Mouse (Mus musculus) left cerebral cortex, postnatal 36 days (tissue): Measurements from ENCODE around the gene Pms2. TPM values are rescaled to one million over a fixed set of nuclear protein-coding genes. Genes with fewer than 3 reads are reported as not detected.

ENCODE experiments used
- DNase-seq, 2 experiments: peaks; one replicate each; pipeline ENCODE4 v3.0.0; 2021 to 2022; ENCODE audit warnings: low spot score in 2 of 2, mixed read lengths in 1 of 2
- intact Hi-C: fragments of 180-260 bp; cut with DNase I; formaldehyde crosslinking; loops from one replicate; pipeline ENCODE4 v1.15.1; 2025
- total RNA-seq, 2 experiments: library from RNA; stranded (reverse); gene quantifications; 2 replicates each; pipeline ENCODE4 v1.2.3; 2021

Gene Pms2
- total RNA-seq, result 10 to 100 TPM; 17.4 to 18.1 TPM

DNA sequence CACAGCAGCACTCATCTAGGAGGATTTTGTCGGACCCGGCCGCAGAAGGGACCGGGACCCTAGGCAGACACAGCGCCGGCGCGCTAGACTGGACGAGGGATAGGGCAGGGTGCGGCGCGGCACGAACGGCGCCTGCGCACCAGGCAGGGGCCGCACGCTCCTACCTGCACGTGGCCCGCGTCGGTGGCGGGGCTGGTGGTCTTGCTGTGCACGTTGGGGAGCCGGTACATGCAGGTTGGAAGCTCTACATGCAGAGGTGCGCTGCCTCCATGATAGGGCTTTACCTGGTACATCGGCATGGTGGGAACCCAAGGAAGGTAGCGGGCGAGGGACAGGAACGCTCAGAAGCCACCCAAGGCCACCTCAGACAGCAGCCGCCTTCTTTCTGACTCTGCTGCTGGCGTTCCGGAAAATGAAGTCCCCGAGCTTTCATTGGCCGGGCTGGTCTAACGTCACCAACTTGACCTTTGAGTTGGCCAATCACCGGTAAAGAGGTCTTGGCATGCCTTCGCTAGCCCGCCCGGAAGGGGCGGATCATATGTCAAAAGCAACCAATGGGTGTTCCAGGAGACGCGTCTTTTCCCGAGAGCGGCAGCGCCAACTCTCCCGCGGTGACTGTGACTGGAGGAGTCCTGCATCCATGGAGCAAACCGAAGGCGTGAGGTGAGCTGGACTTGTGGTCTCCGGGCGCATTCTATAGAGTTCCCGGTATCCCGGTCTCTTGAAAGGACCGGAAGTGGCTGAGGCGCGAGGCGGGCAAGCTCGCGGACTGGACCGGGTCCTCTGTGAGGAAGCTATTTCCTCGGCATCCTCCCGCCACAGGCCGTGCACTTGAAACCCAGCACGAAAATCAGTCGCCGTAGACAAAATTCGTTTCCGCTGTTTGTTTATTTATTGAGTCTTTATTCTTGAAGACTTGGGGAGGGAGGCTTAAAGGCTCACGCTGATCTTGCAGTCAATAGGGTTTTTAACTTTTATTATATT, at the start of gene Pms2, which contains the start of gene Aimp2:
TSS of gene Pms2 (plus strand) at position 548 of the 984 bp plus-strand sequence.
TSS of gene Aimp2 (minus strand) at position 431 of the 984 bp plus-strand sequence.
- intact Hi-C loops, result no loop called here
- DNase-seq, result peak; percentile 96 to 97

- no peak for DNase-seq
- intact Hi-C loops, result no loop called here
Measured at GRCm38 (mm10) chr5:143871547-143872169, 38.1 kb upstream of the Pms2 start.

- intact Hi-C loops, result no loop called here
- DNase-seq, result no peak
Measured at GRCm38 (mm10) chr5:143874571-143874970, 35.2 kb upstream of the Pms2 start.

DNA sequence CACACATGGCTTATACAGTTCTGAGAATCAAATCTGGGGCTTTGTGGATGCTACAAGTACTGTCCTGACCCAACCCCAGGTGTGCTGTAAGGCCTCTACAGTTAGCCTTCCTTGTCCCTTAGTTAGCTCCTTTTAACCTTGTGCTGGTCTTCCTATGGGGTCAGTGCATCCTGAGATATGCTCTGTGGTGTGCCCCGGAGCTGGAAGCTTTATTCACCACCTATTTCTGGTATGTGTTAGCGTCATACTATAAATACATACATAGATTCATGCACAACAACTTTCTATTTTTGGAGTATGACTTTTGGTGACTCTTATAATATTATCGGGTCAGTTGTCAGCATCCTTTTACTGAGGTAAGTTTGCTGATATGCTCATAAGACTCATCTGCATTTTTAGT, 24.5 kb upstream of the Pms2 start:
- intact Hi-C loops, result no loop called here
- no peak for DNase-seq

DNA sequence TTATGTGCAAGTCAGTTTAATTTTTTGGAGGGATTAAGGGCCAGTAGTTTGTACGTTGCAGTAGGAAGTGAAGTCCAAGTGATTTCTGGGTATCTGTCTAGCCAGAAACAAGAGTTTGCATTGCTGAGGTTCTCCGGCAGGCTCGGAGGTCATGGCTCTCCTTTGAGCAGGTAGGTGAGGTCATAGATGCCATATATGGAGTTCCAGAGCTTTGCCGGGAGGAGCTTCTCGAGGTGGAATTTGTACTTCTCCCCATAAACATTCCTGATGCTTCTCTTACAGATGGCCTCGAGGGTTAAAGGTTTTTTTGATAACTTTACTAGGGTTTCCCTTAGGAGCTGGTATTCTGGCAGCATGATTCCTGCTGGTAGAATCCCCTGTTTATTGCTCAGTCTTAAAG, 19.0 kb upstream of the Pms2 start:
- no peak for DNase-seq
- intact Hi-C loops, result no loop called here

GRCm38 (mm10) chr5:143892255-143892886, 17.4 kb upstream of the Pms2 start:
- intact Hi-C loops, result no loop called here
- DNase-seq, result no peak

DNA sequence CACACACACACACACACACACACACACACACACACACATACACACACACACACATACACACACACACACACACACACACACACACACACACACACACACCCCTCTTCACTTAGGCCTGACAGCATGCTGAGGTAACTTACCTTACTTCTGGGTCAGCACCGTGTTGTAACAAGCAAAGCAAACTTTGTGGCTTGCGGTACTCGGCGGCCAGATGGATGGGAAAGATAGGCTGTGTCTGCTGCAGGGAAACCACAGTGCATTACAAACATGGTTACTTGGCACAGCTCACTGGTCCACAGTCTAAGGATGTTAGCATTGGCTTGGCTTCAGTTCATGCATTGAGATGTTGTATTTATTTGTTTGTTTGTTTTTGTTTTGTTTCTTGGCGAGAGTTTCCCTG, 16.4 kb upstream of the Pms2 start:
- no peak for DNase-seq
- intact Hi-C loops, result no loop called here

GRCm38 (mm10) chr5:143897635-143898330, 12.0 kb upstream of the Pms2 start, which contains the start of gene Ankrd61:
Ankrd61 (minus strand) TSS chr5:143897685.
- no peak for DNase-seq
- intact Hi-C loops, result no loop called here

- intact Hi-C loops, result no loop called here
- DNase-seq, result no peak
Measured at GRCm38 (mm10) chr5:143902111-143902510, 7.7 kb upstream of the Pms2 start.

GRCm38 (mm10) chr5:143903813-143904212, 6.0 kb upstream of the Pms2 start:
- DNase-seq, result no peak
- intact Hi-C loops, result no loop called here

DNA sequence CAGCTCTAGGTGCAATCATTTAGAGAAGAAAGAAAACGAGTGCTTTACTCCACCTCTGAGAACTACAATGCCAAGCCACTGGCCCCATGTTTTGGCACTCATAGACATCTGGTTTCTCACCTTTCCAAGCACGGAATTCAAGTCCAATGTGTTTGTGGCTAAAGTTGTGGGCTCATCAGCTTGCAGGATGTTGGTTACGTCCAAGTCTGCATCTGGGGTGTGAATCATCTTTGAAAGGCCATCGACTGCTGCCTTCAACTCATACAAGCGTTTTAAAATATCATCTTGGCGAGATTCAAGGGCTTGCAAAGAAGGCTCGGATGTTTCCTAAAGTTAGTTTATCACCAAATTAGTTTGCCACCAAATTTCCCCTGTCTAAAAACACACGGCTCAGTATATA, 3.3 kb upstream of the Pms2 start:
- DNase-seq, result no peak
- intact Hi-C loops, result no loop called here

GRCm38 (mm10) chr5:143908926-143909325, 838 bp upstream of the Pms2 start:
- DNase-seq, result no peak
- intact Hi-C loops, result no loop called here

DNA sequence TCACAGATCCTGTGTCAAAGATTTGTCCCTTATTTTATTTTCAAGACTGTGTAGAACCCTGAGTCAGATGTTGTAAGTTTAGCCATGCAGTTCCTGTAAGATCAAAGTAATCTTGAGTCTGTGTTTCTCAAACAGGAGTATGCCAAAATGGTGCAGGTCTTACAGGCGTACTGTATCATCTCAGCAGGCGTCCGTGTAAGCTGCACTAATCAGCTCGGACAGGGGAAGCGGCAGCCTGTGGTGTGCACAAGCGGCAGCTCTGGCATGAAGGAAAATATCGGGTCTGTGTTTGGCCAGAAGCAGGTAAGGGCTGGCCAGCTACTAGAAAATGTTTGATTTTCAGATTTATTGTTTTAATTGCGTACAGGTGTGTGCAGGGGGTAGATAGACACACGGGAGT, 6.5 kb downstream of the Pms2 start:
- intact Hi-C loops, result no loop called here
- DNase-seq, result no peak

GRCm38 (mm10) chr5:143917418-143917817, 7.7 kb downstream of the Pms2 start:
- no peak for DNase-seq
- intact Hi-C loops, result no loop called here

- intact Hi-C loops, result no loop called here
- no peak for DNase-seq
Measured at GRCm38 (mm10) chr5:143918120-143918519, 8.4 kb downstream of the Pms2 start.

GRCm38 (mm10) chr5:143924781-143925452, 15.2 kb downstream of the Pms2 start:
- DNase-seq, result no peak
- intact Hi-C loops, result no loop called here

DNA sequence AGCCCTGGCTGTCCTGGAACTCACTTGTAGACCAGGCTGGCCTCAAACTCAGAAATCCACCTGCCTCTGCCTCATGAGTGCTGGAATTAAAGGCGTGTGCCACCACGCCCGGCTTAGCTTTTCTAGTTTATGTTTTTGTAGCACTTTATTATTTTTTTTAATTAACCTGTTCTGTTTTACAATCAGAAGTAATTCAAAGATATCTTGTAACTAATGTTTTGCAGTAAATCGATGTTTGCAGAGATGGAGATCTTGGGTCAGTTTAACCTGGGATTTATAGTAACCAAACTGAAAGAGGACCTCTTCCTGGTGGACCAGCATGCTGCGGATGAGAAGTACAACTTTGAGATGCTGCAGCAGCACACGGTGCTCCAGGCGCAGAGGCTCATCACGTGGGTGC, 18.1 kb downstream of the Pms2 start, which contains the start of gene Gm42421:
TSS of gene Gm42421 (plus strand) at position 301 of the 400 bp plus-strand sequence.
- intact Hi-C loops, result no loop called here
- DNase-seq, result no peak

DNA sequence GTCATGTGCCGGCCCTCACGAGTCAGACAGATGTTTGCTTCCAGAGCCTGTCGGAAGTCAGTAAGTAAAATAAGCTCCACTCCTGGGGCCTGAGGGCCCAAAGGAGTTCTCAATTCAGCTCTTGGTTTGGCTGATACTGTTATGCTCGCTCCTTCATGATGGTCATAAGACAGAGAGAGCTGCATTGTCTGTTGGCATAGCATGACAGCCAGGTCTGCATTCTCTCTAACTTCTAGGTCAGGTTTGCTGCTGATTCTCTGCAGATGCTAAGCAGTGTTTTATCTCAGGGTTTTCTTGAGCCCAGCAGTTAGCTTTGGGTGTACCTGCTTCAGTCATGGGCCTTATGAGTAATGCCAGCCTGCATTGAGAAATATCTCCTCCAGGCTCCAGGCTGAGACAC, 19.5 kb downstream of the Pms2 start:
- DNase-seq, result no peak
- intact Hi-C loops, result no loop called here

GRCm38 (mm10) chr5:143930656-143931055, 20.9 kb downstream of the Pms2 start:
- intact Hi-C loops, result no loop called here
- no peak for DNase-seq
